Mouse (Mus musculus) cerebellum, postnatal 14 days (tissue): Measurements from ENCODE around the gene Mkrn2.

Experiments
- DNase-seq, 2 experiments: peaks; one replicate each; pipeline ENCODE4 v3.0.0; 2021; ENCODE audit warnings: mixed read lengths in 2 of 2

Gene Mkrn2

DNA sequence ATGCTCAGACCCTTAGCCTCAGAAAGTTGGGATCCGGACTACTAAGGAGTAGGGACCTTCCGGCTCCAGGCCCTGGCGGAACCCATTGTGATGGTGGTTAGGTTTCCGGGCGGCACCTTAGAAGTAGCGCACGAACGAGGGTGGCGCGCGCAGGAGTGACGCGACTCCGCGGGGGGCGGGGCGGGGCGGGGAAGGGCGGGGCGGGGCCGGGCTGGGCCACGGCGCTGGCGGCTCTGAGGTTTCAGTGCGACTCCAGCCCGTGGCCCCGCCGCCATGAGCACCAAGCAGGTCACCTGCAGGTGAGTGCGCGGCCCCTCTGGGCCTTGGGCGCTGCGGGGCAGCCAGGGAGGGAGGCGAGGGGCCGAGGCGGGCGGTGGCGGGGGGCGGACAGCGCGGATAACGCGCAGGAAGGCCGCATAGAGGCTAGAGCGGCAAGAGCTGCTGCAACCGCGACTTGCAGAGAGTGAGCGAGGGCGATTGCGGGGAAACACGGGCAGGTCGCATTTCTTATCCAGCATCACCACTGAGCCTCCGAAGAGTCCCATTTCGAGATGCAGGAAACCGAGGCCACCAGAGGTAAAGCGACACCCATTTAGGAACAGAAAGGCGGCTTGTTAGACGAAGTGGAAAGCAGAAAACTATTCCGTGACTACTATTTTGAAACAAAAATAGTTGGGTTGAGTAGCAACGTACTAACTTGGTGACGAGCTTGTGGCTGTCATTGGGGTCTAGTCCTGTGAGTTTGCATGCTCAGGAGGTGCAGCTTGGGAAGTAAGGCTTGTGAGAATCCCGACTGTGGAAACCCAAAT lies at the start of gene Mkrn2:
Mkrn2 (plus strand) TSS at position 188 of the 809 bp plus-strand sequence.
- DNase-seq: peak; percentile 93 to 95

DNA sequence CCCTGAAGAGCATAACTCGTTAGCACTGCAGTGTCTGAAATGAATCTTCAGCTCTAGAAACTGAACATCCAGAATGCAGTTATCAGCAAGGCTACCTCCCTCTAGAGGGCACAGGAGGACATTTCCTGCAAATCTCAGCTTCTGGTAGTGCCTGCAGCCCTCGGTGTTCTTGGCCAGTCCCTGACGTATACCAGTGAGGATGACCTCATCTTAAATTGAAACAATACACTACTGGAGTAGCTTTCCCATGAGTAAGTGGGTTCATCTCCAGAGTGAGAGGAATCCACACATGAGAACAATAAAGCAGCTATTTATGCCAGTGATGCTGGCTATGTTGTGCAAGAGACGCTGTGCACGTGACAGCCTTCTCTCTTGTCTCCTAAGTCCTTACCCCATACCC lies 46.2 kb upstream of the Mkrn2 start:
- no peak for DNase-seq

DNA sequence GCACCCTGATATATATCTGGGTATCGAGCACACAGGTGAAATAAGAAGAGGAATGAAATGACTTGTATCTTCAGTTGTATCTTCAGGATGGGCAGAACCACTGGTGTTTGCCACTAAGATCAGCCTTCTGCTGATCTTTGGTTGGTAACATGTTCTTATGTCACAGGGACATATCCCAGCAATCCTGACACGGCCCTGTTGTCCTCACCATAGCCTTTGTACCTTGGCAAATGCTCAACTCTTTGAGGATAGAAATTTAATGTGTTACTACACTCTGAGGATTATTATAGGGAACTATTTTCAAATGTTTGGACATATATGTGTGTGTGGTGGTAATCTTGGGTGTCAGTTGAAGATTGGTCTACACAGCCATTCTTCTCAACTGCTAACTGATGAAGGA lies 43.5 kb upstream of the Mkrn2 start:
- DNase-seq: no peak

DNA sequence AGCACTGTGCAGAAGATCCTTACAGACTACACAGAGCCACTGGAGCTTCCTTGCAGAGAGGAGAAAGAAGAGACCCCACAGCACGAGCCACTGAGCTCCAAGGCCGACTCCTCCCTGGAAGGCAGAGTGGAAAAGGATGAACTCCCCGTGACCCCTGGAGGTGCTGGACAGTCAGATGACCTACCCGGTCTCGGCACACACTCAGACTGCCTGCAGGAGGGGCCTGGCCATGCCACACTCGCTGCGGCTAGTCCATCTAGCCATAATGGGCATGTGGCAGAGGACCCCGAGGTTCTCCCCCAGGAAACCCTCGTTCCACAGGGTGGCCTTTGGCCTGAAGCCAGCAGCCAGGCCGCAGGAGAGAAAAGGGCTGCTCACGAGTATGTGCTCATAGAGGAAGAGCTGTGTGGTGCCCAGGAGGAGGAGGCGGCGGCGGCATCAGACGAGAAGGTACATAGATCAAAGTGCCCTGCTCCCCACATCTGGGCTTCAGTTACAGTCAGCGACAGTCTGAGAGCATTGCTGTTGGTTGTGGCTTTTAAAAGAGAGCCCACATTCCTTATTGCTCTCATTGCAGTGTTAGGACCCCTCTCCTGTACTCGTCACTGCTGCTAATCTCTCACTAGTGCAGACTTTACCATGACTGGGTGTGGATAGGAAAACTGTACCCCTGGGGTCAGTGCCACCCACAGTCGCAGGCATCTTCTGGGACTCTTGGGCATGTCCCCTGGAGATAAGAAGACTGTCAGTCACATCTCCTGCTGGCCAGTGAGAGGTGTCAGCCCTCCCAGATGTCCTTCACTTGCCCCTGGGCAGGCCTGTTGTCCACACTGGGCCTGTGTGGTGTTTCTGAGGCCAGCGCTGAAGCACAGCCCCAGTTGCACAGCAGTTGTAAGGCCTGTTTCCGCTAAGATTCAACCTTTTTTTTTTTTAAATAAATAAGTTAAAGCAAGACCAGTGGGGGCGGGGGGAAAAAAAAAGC lies 41.8 kb upstream of the Mkrn2 start:
- no peak for DNase-seq

DNA sequence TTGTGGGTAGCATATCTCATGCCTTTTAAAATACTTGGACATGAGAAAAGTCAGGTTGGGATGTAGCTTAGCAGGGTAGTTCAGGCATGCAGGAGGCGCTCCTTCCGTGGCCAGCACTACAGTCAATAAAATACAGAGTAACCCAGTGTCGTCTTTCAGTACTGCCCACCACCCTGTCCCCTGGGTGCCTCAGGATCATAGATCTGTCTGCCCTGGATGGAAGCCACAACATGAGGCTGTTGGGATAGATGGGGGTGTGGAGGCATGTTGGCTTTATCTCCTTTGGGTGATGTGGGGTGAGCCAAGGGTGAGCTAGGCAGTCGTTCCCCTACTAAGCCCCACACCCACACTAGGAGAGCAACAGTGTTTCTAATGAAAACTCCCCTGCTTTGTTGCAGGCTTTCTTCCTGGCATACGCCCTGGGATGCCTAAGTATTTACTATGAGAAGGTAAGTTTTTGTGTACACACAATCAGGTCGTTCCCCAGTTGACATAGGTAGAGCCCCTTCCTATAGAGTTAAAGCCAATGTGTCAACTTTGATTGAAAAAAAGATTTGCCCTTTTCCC lies 36.1 kb upstream of the Mkrn2 start:
- no peak for DNase-seq

DNA sequence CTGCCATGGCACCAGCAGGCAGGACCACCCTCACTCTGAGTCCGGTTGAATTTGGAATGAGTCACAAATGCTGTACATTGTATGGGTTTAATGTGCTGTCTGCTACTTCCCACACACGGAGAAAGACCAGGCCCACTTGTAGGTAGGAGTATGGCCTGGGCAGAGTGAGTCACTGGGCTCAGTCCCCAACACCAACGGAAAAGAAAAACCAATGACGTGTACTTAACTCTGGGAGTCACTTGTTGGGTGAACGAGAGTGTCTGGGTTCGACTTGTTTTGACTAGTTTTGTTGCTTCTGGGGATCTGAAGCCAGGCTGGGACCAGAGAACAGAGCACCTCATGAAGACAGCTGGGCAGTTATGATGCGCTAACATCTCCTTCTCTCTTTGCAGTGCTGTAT lies 27.5 kb upstream of the Mkrn2 start:
- DNase-seq: no peak

DNA sequence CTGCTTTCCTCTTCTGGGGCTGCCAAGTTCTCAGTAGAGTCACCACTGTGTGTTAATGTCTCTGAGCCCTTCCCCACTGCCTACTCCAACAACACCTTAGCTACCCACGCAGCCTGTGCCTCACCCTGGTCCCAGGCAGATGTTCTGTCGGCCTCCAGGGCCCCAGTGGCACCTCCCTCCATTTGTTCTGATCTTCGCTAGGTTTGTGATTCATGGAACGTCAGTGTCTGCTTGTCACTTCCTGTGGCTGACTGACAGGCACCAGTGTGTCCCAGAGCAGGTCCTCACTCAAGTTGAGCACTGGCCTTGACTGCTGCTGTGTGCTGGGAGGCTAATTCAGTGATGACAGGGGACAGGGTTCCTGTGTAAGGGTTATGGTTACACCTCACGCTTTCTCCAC lies 24.3 kb upstream of the Mkrn2 start:
- DNase-seq: no peak

DNA sequence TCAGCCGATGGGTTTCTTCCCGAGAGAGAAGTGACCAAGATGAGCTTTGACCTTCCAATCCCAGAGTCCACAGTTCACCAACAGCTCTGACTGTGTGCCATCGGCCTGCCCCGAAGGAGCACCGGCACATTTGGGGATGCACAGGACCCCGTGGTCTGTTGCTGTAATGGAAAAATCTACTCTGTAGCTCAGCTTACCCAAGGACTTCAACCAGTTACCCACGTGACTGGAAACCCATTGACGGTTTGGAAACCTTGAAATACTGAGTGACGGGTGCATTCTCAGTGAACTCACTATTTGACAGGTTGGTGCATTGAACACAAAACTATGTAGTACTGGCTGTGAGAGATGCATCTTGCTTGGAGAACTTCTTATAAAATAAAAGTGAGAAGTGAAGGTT lies 23.8 kb upstream of the Mkrn2 start:
- DNase-seq: no peak

DNA sequence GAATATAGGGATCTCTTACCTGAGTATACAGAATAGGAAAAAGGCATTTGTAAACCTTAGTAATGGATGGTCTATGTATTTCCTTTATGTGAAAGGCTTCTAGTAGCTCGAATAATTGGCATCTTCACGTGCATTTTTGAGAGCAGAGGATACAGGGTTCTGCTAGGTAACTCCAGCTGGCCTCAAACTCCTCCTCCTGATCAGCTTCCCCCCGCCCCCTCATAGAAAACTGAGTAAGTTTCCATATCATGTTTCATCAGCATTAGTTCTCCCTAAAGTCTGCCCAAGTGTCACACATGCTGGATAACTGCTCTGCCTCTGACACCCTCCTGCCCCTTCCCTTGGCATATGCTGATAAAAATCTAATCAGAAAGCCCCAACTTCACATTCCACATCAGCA lies 20.9 kb upstream of the Mkrn2 start:
- no peak for DNase-seq

DNA sequence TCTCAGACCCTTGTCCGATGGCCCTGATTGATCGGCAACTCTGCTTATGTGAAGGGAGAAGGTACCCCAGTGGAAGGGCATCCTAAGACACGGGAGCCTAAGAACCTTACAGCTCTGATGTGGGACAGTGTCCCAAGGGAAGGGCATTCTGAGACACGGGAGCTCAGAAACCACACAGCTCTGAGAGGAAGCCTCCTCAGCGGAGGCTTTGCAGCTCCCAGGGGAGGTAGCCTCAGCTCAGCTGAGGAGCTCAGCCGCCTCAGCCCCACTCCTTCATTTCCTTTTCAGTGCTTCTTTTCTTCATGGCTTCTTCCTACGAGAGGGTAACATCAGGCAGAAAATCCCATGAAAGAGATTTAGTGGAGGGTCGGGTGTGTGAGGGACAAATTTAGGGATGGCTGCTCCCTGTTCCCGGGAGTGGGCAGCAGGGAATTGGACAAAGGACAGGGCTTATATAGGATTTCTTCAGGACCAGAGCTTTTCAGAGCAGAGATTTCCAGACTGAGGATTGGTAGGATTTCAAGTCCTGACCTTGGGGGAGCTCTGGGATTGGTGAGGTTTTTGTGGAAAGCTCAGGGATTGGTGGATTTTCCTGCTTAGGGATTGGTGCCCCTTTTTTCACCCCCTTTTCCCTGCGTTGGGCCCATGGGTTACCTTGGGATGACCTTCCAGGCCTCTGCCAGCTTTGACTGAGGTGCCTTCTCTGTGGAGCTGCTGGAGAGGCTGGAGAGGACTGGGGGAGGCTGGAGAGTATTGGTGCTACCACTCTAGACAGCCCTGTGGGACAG lies 19.2 kb upstream of the Mkrn2 start:
- no peak for DNase-seq

DNA sequence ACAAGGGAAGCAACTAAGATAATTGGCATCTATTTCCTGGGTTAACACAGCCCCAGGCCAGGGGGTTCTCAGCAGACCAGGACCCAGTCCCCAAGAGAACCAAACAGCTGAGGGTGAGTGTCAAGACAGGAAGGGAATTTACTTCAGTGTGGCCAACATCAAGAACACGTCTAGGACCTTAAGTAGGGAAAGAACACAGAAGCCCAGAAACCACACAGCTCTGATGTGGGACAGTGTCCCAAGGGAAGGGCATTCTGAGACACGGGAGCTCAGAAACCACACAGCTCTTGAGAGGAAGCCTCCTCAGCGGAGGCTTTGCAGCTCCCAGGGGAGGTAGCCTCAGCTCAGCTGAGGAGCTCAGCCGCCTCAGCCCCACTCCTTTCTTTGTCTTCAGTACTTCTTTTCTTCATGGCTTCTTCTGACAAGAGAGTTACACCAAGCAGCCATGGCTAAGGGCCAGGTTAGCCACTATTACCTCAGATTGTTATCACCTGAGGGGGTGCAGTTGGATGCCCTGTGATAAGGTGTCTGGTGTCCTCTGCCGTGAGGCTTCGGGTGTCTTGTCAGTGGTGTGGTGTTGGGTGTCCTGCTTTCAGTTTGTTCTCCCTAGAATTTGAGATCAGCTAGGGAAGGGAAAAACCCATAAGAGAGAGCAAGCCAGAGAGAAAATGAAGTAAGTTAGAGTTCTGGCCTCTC lies 18.1 kb upstream of the Mkrn2 start:
- DNase-seq: no peak

DNA sequence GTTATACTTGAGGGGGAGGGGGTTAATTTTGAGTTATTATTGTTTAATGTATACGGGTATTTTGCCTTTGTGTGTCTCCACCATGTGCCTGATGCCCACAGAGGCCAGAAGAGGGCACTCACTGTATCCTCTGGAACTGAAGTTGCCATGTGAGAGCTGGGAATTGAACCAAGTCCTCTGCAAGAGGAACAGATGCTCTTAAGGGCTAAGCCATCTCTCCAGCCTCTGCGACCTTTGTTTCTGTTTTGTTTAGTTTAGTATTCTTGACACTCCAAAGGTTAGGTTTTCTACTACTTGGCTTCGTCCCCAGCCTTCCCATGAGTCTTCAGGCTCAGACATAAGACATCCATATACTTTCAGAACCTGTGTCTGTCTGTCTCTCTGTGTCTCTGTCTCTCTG lies 17.5 kb upstream of the Mkrn2 start:
- DNase-seq: no peak

DNA sequence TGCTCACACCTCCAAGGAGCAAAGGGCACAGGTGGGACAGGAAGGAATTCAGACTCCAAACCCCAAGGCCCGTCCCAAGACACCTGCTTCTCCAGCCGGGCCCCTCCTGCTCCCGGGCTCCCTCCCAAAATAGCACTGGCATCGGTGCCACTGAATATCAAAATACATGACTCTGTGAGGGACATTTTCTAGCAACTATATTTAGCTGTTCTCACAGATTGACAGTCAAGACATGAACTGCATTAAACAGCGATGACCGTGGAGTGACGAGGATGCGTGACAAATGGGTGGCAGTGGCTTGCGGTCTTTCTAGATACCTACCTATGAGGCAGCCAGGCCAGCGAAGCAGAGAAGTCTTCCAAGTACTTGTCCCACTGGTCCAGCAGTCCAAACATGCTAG lies 15.4 kb upstream of the Mkrn2 start:
- no peak for DNase-seq

DNA sequence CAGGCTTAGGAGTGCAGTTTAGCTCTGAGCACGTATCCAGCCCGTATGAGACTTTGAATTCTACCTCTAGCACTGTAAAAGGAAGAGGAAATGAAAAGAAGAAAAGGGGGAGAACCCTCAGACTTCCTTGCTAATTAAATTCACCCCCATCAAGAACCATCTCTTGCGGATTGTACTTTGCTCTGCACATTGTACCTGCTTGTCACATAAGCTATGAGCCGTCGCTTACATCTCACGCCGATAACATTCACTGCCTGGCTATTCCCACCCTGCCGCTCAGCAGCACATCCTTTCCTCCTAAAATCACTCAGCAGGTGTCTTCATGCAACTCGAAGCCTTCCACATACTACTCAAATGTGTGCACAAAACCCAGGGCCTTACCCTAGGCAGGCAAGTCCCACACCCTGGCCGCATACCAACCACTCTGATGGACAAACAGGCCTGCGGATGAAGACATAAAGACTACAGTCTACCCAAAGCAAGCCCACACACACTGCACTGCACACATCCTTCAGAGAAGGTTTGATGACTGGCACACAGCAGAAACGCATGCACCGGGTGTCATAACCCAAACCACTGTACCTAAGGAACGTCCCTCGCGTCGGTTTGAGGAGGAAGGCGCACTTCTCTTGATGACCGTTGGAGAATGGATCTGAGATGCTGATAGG lies 9.9 kb upstream of the Mkrn2 start:
- no peak for DNase-seq

DNA sequence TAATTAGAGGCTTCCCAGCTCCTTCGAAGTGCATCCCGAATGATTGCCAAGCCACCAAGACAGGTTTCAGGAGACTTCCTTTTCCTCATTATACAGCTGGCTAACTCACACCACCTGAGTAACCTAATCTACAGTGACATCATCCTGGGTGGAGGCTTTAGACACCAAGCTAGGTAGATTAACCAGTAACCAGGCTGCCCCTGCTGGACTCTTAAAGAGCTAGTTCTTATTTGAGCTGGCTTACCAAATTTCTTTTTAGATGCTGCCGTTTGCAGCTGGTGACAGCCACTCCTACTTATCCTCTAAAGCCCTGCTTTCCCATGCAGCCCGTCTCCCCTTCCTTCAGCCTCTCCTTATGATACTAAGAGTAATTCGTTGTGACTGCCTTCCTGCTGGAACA lies 9.2 kb upstream of the Mkrn2 start, which contains the start of gene Mkrn2os:
Mkrn2os (minus strand) TSS at position 119 of the 400 bp plus-strand sequence.
- DNase-seq: no peak

DNA sequence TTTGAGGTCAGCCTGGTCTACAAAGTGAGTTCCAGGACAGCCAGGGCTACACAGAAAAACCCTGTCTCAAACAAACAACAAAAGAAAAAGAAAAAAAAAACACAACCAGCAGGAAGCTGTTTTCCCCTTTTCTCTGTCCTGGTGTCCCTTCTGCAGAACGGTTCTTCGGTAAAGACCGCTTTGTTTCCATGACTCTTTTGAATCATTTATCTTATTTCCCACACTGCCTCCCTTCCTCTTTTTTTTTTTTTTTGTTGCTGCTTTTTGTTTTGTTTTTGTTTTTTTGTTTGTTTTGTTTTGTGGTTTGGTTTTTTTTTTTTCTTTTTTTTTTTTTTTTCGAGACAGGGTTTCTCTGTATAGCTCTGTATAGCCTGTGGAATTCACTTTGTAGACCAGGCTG lies 8.4 kb upstream of the Mkrn2 start:
- DNase-seq: no peak

DNA sequence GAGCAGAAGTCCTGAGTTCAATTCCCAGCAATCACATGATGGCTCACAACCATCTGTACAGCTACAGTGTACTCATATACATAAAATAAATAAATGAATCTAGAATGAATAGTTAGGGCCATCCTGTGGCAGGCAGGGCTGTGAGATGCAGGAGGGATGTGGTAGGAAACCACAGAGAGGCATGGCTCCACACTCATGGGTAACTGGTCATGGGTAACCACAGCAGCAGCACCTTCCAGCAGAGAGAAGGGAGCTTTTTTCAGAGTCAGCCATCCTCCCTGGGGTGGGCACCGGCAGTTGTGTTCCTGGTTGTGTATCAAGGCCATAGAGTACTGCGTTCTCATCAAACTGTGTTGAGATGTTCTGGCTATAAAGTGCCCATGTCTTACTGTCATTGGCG lies 7.2 kb upstream of the Mkrn2 start:
- DNase-seq: no peak

DNA sequence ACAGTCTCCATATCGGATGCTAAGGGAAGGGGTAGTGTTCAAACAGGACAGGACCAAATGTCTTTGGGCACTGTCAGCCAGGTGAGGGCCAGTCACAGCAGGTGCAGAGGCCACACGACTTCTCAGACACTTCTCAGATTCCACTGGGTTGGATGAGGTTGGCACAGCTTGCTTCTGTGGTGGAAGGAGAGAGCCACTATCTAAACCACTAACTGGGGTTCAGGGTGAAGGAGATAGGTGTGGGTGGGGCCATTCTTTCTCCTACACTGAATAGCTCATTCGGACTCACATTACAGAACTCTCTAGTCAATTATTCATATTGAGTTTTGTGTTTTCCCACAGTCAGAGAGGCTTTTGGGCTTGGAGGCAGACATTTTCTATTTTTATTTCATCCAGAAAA lies 6.0 kb upstream of the Mkrn2 start:
- no peak for DNase-seq

DNA sequence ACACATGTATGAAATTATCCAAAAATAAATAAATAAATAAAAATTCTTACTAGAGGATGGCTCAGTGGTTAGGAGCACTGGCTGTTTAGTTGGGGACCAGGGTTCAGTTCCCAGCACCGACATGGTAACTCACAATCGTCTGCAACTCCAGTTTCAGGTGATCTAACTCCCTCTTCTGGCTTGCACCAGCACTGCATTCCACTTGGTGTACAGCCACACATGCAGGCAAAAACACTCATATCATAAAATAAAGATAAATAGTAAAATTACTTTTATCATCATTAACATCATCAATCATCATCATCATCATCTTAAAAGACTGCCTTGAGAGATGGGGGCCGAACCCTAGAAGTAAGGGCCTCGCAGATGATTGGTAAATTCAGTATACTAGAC lies 384 bp upstream of the Mkrn2 start:
- DNase-seq: peak in 1 of 2 experiments; percentile 56

DNA sequence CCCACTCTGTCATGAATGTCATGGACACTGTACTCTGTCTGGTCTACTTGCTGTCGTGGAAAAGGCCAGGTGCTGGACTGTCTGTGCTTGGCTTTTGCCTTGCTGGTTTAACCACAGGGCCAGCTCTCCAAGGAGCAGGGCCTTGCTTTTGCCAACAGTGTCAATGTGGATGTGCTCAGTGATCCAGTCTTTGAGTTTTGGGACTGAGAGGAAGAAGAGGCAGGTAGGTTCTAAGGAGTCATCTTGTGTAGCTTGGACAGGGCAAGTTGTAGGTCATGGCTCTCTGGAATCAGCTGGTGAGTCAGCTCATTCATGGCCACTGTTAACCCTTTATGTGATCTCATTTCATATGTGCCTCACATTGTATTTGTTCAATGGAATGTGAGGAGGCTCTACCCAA lies 4.8 kb downstream of the Mkrn2 start:
- DNase-seq: no peak

DNA sequence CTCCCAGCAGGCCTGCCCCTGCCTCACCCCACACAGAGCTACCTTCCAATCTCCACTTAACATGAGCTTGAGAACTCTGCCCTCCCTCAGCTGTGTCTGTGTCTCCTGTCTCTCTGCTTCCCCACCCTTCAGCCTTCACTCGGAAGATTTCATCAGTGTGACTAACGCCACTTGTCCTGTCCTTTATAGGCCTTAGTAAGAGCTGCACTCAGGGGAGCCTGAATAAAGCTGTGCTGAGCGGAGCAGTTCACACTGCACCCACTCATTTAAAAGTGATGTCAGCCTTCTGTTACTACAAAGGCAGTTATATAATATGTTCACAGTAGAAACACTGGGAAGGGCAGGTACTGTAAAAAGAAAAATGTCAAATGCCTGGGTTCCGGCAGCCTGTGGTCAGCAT lies 5.7 kb downstream of the Mkrn2 start:
- DNase-seq: no peak

DNA sequence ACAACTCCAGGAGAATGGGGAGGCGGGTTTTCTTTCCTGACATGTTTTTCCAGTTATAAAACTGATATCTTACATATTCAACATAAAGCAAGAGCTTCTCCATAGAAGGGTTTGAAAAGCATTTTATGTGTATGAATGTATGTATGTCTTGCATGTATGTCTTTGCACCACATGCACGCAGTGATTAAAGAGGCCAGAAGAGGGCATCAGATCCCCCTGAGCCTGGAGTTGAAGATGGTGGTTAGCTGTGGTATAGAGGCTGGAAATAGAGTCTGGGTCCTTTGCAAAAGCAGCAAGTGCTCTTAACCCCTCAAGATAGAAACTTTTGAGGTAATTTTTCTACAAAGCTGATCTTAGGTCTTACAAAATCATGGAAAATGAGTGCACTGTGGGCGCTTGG lies 7.4 kb downstream of the Mkrn2 start:
- peak; percentile 36 to 39 for DNase-seq
